11 mouse cellular contexts compared by ENCODE assay signal in the genomic region with DNA sequence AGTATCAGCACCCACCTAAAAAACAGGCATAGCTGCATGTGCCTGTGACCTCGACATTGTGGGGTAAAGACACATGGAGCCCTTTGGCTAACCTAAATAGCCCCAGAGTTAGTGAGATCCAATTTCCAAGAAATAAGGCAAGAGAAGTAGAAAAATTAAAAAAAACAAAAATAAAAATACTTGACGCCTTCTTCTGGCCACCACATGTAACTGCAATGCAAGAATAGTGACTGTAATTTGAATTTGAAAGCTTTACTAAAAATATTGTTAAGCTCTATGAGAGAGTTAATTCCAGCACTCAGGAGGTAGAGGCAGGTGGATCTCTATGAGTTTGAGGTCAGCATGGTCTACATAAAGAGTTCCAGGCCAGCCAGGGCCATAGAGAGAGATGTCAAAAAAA.
"Had no signal": no experiment of that assay in that cellular context is flagged by ENCODE, and none has a peak within 500 bp of the region (broad histone marks: within the 10 kb centered on the region; RNA-seq: fewer than 3 reads in every experiment).

No protein-coding gene starts in this region.

- H3K9me3 ChIP-seq: intestine, embryonic 15.5 days; limb, embryonic 10.5 days; liver, embryonic 12.5 days; lung, embryonic 15.5 days; midbrain, embryonic 15.5 days; stomach, embryonic 15.5 days had no signal

- H3K36me3 ChIP-seq: intestine, embryonic 15.5 days; limb, embryonic 10.5 days; liver, embryonic 12.5 days; lung, embryonic 15.5 days; midbrain, embryonic 15.5 days; stomach, embryonic 15.5 days had no signal

- DNase-seq: kidney, adult 18-20 months; liver, postnatal 0 days; lung, postnatal 36 days; right cerebral cortex, postnatal 14 days; thymus, postnatal 4 days had no signal

- H3K9ac ChIP-seq: intestine, embryonic 15.5 days; liver, embryonic 12.5 days; liver, postnatal 0 days; lung, embryonic 15.5 days; midbrain, embryonic 15.5 days; stomach, embryonic 15.5 days had no signal

- ATAC-seq: intestine, embryonic 15.5 days; liver, embryonic 12.5 days; liver, postnatal 0 days; midbrain, embryonic 15.5 days had no signal

- H3K4me3 ChIP-seq: intestine, embryonic 15.5 days; limb, embryonic 10.5 days; liver, embryonic 12.5 days; lung, embryonic 15.5 days; midbrain, embryonic 15.5 days; stomach, embryonic 15.5 days had no signal

- H3K4me2 ChIP-seq: intestine, embryonic 15.5 days; liver, embryonic 12.5 days; lung, embryonic 15.5 days; midbrain, embryonic 15.5 days; stomach, embryonic 15.5 days had no signal

- H3K4me1 ChIP-seq: liver, embryonic 12.5 days; lung, embryonic 15.5 days; midbrain, embryonic 15.5 days; stomach, embryonic 15.5 days had no signal

- H3K27ac ChIP-seq: intestine, embryonic 15.5 days; limb, embryonic 10.5 days; liver, embryonic 12.5 days; lung, embryonic 15.5 days; midbrain, embryonic 15.5 days; stomach, embryonic 15.5 days had no signal

- H3K27me3 ChIP-seq: intestine, embryonic 15.5 days; lung, embryonic 15.5 days; midbrain, embryonic 15.5 days; stomach, embryonic 15.5 days had no signal
